Mouse (Mus musculus): ENCODE measurements around the gene Obsl1.

Gene Obsl1

GRCm38 (mm10) chr1:75518427-75518826, 12.2 kb upstream of the Obsl1 start:
- no peak for ATAC-seq (ENCODE audit: low TSS enrichment)

GRCm38 (mm10) chr1:75517984-75518383, 11.7 kb upstream of the Obsl1 start:
- no peak for ATAC-seq (ENCODE audit: low TSS enrichment)

GRCm38 (mm10) chr1:75516703-75517380, 10.6 kb upstream of the Obsl1 start:
- no peak for ATAC-seq (ENCODE audit: low TSS enrichment)

- ATAC-seq (ENCODE audit: low TSS enrichment) = no peak
These were observed 6.3 kb upstream of the Obsl1 start for GRCm38 (mm10) chr1:75512550-75512949.

- no peak for ATAC-seq (ENCODE audit: low TSS enrichment)
These were observed 5.4 kb upstream of the Obsl1 start for GRCm38 (mm10) chr1:75511437-75512210.

GRCm38 (mm10) chr1:75510154-75510553, 3.9 kb upstream of the Obsl1 start:
- ATAC-seq (ENCODE audit: low TSS enrichment) = no peak

GRCm38 (mm10) chr1:75509586-75509985, 3.3 kb upstream of the Obsl1 start:
- no peak for ATAC-seq (ENCODE audit: low TSS enrichment)

- no peak for ATAC-seq (ENCODE audit: low TSS enrichment)
These were observed 754 bp upstream of the Obsl1 start, which contains the start of gene Inha for GRCm38 (mm10) chr1:75507006-75507405. Gene Inha, plus strand, starts transcription at chr1:75507077.

GRCm38 (mm10) chr1:75505159-75505955, 895 bp downstream of the Obsl1 start:
- ATAC-seq (ENCODE audit: low TSS enrichment) = peak; percentile 84

- ATAC-seq (ENCODE audit: low TSS enrichment) = peak; percentile 43; the same call in 1 of the 2 replicates
These were observed 1.8 kb downstream of the Obsl1 start for GRCm38 (mm10) chr1:75504256-75505045.

GRCm38 (mm10) chr1:75503651-75503980, 2.6 kb downstream of the Obsl1 start:
- no peak for ATAC-seq (ENCODE audit: low TSS enrichment)

GRCm38 (mm10) chr1:75502945-75503650, 3.2 kb downstream of the Obsl1 start:
- ATAC-seq (ENCODE audit: low TSS enrichment) = no peak

- ATAC-seq (ENCODE audit: low TSS enrichment) = no peak
These were observed 4.3 kb downstream of the Obsl1 start for GRCm38 (mm10) chr1:75501905-75502304.

GRCm38 (mm10) chr1:75499441-75499840, 6.8 kb downstream of the Obsl1 start:
- ATAC-seq (ENCODE audit: low TSS enrichment) = no peak

- no peak for ATAC-seq (ENCODE audit: low TSS enrichment)
These were observed 7.4 kb downstream of the Obsl1 start for GRCm38 (mm10) chr1:75498897-75499296.

GRCm38 (mm10) chr1:75494878-75495548, 11.2 kb downstream of the Obsl1 start:
- ATAC-seq (ENCODE audit: low TSS enrichment) = peak; percentile 82

GRCm38 (mm10) chr1:75492579-75493170, 13.6 kb downstream of the Obsl1 start:
- no peak for ATAC-seq (ENCODE audit: low TSS enrichment)

- ATAC-seq (ENCODE audit: low TSS enrichment) = no peak
These were observed 15.3 kb downstream of the Obsl1 start for GRCm38 (mm10) chr1:75490785-75491551.

All from frontal cortex, adult (tissue).